Mouse (Mus musculus) testis, adult 2 months (tissue): ENCODE results near the gene Cds2.

Source experiments
- CTCF ChIP-seq: fragments of 200-500 bp; IDR thresholded peaks from 2 replicates; pipeline ENCODE4 v1.5.1; 2012; ENCODE audit warnings: low read depth, mild to moderate bottlenecking, inconsistent platforms, low read length, moderate library complexity; ENCODE audit not compliant: control insufficient read depth, insufficient read depth, insufficient replicate concordance
- POLR2A ChIP-seq: fragments of 200-500 bp; IDR thresholded peaks from 2 replicates; pipeline ENCODE4 v1.6.1; 2012; ENCODE audit warnings: low read depth, mild to moderate bottlenecking, inconsistent platforms, low read length, moderate library complexity; ENCODE audit not compliant: control insufficient read depth

- TF ChIP-seq CTCF (no peak), POLR2A (no peak)
These were observed 46.5 kb downstream of the Cds2 start for GRCm38 (mm10) chr2:132309398-132309930.
